Mouse (Mus musculus): Measurements from ENCODE around the gene Foxj3. TPM values are rescaled to one million over a fixed set of nuclear protein-coding genes. Genes with fewer than 3 reads are reported as not detected.

The Foxj3 gene
- polyA plus RNA-seq, 1 experiment from 2014 or later, result 30.0 TPM

Other genes starting within 250 kb of the Foxj3 start
- 1,089 and 1,212 TPM in 2 replicates for gene Ybx1, start 242.4 kb upstream of the Foxj3 start, polyA plus RNA-seq (2014; fragmentation: Nextera tagmentation; extraction: Ambion mirVana)
- 46.9 and 50.1 TPM in 2 replicates for gene Ppih, start 216.5 kb upstream of the Foxj3 start, polyA plus RNA-seq (2014; fragmentation: Nextera tagmentation; extraction: Ambion mirVana)
- gene Ccdc30, start 121.5 kb upstream of the Foxj3 start, polyA plus RNA-seq (2014; fragmentation: Nextera tagmentation; extraction: Ambion mirVana), result 19.7 and 20.9 TPM in 2 replicates
- gene Ppcs, start 114.6 kb upstream of the Foxj3 start, polyA plus RNA-seq (2014; fragmentation: Nextera tagmentation; extraction: Ambion mirVana), result 23.4 and 25.6 TPM in 2 replicates
- 0.23 and 0.83 TPM in 2 replicates for gene Zmynd12, start 114.2 kb upstream of the Foxj3 start, polyA plus RNA-seq (2014; fragmentation: Nextera tagmentation; extraction: Ambion mirVana)
- gene Rimkla, start 44.4 kb upstream of the Foxj3 start, polyA plus RNA-seq (2014; fragmentation: Nextera tagmentation; extraction: Ambion mirVana), result 30.5 and 37.8 TPM in 2 replicates
- 9.2 and 10.5 TPM in 2 replicates for gene Frg2f1, start 2.5 kb downstream of the Foxj3 start, polyA plus RNA-seq (2014; fragmentation: Nextera tagmentation; extraction: Ambion mirVana)
- gene Guca2a, start 100.7 kb downstream of the Foxj3 start, polyA plus RNA-seq (2014; fragmentation: Nextera tagmentation; extraction: Ambion mirVana), result not detected in 2 replicates
- not detected in 2 replicates for gene Guca2b, start 122.0 kb downstream of the Foxj3 start, polyA plus RNA-seq (2014; fragmentation: Nextera tagmentation; extraction: Ambion mirVana)
- gene Hivep3, start 196.8 kb downstream of the Foxj3 start, polyA plus RNA-seq (2014; fragmentation: Nextera tagmentation; extraction: Ambion mirVana), result 16.5 and 17.2 TPM in 2 replicates